Mouse (Mus musculus) thymus, adult 2 months (tissue): ENCODE measurements around the gene Orc5.

Source experiments
- CTCF ChIP-seq: fragments of 200-500 bp; IDR thresholded peaks from 2 replicates; pipeline ENCODE4 v1.5.1; 2012; ENCODE audit warnings: mild to moderate bottlenecking, control low read depth, low read length, moderate library complexity, borderline replicate concordance; ENCODE audit not compliant: control insufficient read depth, poor library complexity, insufficient read depth; ENCODE audit errors: extremely low read depth
- POLR2A ChIP-seq: fragments of 200-500 bp; IDR thresholded peaks from 2 replicates; pipeline ENCODE4 v1.6.1; 2012; ENCODE audit warnings: mild to moderate bottlenecking, low read length, control low read depth, moderate library complexity; ENCODE audit not compliant: control insufficient read depth, poor library complexity, insufficient read depth; ENCODE audit errors: extremely low read depth

DNA sequence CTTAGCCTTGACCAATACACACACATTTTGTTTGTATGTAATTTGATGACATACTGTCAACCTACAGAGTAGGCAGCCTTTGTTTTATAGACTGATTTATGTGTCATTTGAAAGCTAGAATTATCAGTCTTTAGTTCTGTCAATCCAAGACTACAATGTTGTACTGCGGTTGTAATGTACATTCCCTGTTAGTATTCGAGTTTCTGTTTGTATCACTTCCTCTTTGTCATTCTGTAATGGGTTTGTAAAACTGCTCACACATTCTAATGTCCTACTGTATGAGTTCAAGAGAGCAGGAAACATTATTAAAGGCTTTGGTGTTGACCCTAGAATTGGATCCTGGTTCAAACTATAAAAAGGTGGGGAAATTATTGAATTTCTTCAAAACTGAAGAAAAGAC is 30.5 kb downstream of the Orc5 start:
- TF ChIP-seq CTCF: no peak
- TF ChIP-seq POLR2A: no peak
